Mouse (Mus musculus): ENCODE data around the gene Ranbp17.

DNA sequence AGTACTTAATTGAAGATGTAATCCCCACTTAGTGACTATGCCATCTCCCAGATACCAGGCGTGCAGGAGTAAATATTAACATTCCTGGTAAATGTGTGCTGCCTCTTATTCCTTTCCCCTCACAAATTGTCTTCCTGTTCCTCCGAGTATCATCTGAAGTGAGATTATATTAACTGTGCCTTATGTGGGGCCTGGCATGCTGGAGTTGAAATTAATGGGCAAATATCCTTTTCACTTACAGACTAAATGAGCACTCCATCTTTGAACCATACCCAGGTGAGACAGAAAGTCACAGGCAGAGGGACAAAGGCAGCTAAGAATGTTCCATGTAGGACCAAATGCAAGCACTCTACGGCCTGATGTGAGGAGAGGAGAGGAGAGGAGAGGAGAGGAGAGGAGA is 337.8 kb downstream of the Ranbp17 start:
- no peak for TF ChIP-seq CTCF (IDR thresholded peaks at IDR 0.05; ENCODE audit: low read depth)
- no peak for TF ChIP-seq EP300 (IDR thresholded peaks at IDR 0.05; ENCODE audit: low read depth)

Measured in liver, postnatal 0 days (tissue).